Mouse (Mus musculus) layer of hippocampus, adult 18-20 months (tissue): ENCODE measurements at regions not wholly inside any gene's neighbourhood (a gene's known extent, or its start where the extent isn't known, plus 50 kb on each side); places are given as distances from the start of the nearest gene placed in this dataset.

Experiments
- DNase-seq, 2 experiments: peaks; one replicate each; pipeline ENCODE4 v3.0.0; 2022; ENCODE audit warnings: low spot score in 2 of 2

DNA sequence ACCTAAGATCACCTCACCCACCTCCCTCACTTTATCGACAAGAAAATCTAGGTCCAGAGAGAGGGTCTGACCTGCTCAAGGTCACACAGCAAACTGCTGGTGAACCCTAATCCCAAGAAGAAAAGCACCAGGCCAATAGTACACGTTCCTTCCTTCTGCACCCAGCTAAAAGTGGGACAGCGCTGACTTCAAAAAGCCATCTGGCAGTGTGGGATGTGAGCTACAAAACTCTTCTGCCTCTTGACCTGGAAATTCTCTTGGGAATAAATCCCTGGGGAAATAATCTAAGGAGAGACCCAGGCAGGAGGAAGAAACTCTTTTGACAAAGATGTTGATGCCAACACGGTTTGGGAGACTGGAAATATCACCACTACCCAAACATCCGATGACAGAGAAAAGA, 175.4 kb downstream of the Cct6b start:
- no peak for DNase-seq

DNA sequence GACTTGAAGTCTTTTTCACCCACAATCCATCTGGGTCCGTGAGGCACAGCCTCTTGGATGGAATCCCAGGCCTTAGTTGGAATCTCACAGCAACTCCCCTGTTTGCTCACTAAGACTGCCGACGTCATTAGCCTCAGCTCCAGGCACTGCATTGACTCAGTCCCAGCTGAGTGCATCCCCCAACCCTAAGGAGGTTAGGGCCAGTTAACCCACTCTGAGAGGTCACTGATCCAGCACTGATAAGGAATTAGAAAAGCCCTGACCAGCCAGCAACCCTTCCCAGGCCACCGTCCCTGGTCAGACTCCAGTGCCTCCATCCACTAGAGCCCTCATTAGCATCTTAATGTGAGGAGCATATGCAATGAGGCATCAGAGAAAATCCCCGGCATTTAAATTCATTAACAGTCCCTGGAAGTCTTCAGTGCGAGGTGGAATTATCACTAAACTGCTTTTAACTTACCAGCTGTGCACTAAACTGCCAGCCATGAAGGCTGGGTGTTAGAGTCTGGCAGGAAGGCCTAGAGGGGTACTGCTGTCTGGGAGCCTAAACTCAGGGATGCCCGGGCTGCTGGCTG, 184.2 kb downstream of the Cct6b start:
- DNase-seq = peak; percentile 68 to 79

DNA sequence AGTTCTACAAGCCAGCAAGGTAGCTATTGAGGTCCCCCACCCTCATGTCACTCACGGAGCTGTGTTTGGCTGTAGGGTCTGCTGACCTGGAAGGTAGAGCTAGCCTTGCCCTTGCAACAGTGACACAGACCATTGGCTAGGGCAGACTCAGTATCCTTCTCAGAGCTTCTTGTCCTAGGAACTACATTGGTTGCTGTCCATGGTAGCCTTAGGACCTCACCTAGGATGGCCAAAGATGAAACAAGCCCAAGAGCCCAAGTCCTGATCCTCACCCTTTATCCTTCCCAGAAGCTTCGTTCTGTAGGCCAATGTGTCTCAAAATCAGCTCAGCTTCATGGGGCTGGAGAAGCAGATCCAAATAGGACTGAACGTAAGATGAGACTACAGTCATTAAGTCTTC, 187.3 kb downstream of the Tmem132e start:
- DNase-seq = no peak

DNA sequence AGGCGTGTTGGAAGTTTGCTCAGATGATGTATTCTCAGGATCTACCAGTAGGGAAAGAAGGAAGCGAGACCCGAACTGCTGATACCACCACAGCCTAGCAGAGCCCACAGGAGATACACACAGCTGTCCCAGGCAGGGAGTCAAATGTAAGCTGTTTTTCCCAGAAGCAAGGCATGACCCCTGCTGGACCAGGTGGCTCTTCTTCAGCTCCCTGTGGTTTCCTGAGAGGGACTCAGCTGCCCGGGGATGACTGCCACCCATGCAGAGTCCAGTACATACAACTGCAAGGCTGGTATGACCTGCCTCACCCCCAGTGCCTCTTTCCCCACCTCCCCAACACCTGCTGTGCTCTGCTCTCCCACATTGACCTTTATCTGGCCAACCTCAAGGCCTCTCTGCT, 184.4 kb downstream of the Tmem132e start:
- no peak for DNase-seq

DNA sequence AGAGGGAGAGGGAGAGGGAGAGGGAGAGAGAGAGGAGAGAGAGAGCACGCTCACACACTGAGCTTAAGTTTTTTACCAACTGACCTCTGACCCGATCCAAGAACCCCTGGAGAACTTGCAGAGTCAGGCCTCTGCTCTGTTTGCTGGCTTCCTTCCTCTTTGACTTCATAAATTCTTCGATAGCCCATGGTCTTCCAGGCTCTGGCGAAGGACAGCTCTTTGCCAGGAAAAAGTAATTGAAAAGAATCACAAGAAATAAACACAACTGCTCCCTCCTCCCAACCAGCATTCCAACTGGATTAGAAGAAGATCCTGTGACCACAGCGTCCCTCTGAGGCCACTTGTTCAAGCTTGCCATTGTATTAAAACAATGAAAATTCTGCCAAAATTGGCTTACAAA, 182.8 kb downstream of the Tmem132e start:
- DNase-seq = no peak

DNA sequence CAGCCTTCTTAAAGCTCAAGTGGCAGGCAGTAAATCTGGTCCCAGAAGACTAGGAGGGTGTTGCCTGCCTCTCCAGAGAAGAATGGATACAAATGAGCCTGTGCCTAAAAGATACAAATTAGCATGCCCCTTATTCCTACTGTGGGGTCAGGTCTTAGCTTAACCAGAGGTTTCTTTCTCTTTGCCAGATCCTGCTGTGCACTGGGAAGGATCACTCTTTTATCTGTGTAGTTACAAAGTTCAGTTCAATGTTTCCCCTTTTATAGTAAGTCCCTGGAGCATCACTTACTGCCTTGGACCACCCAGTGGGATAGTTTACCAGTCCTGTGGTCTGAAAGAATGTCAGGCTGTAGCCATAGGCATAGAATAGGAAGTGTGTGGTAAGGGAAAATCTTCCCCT, 181.1 kb downstream of the Tmem132e start:
- no peak for DNase-seq

DNA sequence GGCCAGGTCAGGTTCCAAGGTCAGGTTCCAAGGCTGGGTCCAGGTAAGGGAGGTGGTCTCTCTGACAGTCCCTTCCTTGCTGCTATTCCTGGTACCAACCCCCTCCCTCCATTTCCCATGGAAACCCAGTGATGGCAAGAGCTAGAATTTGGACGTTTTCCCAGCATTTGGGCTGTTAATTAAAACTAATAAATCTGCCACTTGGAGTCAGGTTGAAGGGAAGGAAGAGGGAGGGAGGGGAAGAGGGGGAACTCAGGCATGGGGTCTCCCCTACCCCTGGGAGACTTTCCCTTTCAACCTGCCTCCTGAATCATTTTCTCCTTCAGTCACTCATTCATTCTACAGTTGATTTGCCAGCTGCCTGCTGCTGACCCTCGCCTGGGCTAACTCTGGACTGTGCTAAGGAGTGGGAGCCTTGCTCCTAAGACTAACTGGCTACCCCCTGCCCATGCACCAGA, 179.5 kb downstream of the Tmem132e start:
- peak in 1 of 2 experiments; percentile 44 for DNase-seq

DNA sequence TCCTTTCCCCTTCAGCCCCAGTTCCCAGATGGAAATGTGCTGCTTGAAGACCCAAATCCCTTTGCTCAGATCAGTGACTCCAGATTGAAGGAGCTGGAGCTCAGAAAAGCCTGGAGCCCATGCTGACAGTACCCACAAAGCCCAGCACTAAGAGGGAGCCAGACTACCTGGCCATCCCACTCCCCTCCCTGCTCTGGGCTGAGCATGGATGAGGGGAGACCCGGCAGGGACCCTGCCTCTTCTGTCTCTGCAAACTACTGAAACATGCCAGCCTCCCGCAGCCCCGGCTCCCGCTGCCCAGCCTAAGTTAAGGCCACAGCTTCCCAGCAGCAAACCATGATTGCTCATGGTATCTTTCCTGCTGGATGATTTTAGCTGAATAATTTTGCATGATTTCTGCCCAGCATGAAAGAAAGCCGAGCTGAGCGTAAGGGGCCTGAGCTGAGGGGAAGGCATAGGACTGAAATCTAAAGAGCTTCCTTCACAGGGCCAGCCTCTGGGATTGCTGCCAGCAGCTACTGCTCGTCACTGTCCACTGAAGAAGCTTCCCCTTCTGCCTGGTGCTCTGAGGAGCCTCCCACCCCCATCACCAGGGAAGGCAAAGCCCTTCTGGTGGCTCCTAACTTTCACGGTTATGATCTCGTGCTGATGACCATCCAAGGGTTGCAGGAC, 178.4 kb downstream of the Tmem132e start:
- no peak for DNase-seq

DNA sequence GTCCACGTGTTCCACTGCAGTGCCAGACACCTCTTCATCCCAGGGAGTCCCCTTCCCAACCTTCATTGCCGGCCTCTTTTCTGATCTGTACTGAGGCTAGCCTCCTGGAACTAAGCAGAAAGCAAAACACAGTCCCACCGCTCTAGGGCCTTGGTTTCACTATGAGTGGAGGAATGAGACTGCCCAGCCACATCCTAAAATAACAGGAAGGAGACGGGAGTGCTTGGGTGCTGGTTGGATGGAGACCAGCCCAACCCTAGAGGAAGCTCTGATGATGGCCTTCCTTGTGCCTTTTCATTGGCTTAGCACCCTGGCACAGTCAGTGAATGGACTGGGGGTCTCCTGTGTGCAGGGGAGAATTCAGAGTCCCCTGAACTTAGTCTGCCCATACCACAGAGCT, 177.4 kb downstream of the Tmem132e start:
- no peak for DNase-seq

DNA sequence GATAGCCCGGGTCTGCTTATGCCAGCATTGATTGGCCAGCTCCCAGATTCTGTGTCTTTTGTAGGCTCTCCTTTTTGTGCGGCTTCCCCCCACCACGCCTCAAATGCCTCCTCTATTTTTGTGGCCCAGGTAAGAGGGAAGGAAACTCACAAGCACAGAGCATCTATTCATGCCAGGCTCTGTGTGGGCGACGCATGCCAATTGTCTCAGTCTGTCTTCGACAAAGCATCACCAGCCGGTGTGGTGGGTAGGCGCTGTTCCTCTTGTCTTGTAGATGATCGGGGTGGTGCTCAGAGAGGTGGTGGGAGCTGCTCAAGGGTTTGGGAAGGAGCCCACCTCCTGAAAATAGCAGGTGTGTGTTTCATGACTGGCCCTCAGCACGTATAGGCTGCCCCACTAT, 175.5 kb downstream of the Tmem132e start:
- DNase-seq = peak; percentile 46 to 66

DNA sequence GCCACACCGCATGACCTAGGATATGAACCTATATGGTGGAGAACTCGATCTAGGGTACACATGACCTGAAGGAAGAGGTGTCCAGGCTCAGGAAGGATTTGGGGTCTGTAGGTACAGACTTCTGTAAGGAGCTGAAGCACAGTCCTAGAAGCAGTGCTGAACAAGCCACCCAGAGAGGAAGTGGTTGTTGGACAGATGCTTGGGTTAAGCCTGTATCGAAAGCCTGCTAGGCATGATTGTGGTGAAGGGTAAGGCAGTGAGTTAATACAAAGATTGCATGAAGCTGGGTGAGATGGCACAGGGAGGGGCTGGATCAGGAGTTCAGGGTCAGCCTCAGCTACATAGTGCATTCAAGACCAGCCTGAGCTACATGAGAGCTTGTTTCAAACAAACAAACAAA, 153.3 kb downstream of the Tmem132e start:
- no peak for DNase-seq

DNA sequence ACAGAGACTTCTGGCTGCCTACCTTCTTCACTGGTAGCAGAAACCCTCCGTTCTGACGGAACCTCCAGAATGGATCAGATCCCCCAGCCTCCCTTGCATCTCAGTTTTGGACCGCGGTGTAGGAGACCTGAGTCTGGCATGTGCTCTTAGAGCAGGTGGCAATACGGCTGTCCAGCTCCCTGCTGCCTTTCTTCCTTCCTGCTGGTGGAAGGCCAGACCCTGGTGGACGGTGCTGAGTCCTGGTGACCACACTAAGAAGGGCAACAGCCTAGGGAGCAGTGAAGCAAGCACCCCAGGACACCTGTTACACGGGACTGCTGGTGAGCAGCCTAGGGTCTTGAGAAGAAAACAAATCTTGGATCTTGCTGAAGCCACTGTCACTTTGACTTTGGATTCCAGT, 152.7 kb downstream of the Tmem132e start:
- no peak for DNase-seq

DNA sequence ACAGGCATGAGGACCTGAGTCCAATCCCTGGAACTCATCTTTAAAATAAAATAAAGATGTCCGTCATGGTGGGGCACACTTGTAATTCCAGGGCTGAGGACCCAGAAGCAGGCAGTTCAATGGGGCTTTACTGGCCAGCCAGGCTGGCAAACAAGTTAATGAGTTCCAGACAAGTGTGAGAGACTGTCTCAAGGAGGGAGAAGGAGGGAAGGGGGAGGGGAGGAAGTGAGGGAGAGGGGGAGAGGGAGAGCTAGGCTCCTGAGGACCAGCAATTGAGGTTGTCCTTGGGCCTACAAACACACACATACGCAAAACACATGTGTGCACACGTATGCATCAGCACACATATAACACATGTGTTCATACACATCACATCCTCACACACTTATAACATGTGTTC, 149.2 kb downstream of the Tmem132e start:
- no peak for DNase-seq

DNA sequence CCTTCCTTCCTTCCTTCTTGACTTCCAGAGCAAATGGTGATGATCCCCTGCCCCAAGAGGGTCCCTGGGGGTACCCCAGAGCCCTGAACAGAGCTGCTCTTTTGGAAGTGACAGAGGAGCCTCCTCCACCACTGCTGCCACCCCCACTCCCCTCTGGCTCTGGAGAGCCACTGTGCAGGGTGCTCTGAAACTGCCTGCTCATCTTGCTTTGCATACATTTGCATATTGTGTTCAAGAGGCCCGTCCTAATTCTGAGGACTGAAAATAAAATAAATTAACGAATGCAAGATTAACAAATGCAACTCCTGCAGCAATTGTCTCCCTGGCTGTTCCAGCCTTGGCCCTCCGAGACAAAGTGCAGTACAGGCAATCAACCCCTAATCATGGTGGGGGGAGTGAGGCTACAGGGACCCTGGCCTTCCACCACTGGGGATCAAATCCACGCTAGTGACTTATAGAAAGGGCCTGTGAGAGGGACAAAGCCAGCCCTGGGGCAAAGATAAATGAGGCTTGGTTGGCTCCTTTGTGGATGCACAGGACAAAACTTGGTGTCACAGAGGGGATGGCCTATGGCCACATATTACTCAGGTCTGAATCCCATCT, 134.6 kb downstream of the Tmem132e start:
- no peak for DNase-seq

DNA sequence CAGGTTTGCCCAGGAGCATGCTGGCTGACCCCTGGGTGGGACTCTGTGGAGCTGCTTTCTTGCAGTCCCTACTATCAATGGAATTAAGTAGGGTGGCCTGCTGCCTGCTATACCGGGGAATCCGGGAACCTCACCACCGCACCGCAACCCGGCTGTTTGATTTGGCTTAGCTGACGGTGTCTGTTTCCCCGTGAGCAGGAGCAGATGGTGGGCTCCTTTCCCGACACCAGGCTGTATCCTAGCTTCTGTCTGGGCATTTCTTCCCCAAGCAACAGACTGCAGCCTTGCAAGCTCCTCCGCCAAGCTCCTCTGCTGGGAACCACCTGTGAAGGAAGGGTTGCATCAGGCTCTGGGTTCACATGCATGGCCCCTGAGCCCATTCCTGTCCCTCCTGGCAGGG, 132.7 kb downstream of the Tmem132e start:
- peak; percentile 56 to 83 for DNase-seq

DNA sequence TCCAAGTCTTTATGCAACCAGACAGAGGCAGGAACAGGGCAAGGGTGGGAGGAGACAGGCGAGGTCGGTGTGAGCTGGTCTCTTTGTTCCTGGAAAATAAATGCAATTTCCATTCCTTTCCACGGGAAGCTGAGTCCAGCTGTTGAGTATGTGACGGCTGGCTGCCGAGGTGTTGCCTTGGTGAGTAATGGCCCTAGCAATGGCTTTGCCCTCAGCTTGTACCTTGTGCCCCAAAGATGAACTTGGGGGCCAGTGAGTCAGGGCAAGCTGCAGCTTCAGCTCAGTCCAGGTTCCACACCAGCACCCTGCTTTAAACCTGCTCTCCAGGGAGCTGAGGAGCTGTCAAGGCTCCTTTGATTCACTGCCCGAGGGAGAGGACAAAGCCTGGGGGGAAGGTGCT, 130.0 kb downstream of the Tmem132e start:
- no peak for DNase-seq

DNA sequence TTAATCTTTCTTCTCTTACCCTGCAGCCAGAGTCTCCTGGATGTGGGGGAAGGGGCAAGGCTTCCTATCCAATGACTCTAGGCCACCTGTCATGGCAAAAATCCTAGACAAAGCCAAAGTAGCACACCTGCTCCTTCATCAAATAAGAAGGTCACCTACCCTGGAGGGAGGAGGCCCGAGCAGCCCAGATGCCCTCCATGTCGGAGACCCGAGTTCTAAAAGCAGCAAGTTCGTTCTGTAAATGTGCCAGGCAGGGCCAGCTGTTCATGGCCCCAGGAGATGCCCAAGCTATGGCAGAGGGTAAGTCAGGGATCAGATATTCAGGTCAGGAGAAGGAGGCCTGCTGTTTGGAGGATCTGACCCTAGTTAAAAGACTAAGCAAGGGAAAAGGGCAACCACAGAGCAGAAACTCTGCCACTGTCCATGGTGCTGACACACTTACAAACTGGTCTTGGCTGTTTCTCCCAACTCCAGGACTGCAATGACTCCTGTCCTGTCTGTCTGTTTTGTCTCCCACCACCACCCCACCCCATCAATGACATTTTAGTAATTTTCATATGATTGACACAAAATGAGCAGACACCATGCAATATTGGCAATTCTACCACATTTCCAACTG, 125.9 kb downstream of the Tmem132e start:
- DNase-seq = no peak

DNA sequence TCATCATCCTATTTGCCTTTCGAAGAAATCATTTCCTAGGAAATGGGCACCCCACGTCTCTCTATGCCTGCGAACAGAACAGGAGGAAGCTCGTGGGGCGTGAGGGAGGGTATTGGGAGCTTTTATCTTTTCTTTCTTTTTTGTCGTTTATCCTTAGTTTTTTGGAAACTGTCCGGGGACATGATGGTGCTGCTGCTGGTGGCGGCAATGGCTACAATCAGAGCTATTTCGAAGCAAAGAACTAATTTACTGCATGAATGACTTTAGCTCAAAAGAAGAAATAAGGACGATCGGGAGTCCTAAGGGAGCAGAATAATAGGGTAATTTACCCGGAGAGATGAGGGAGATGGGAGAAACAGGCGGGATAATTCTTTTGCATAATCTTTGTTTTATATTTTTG, 119.9 kb downstream of the Tmem132e start:
- DNase-seq = no peak
